Mouse (Mus musculus) left cerebral cortex, adult 2 months (tissue): Measurements from ENCODE around the gene Olfr721-ps1. TPM values are rescaled to one million over a fixed set of nuclear protein-coding genes. Genes with fewer than 3 reads are reported as not detected.

Experiments used
- DNase-seq, 2 experiments: peaks; one replicate each; pipeline ENCODE4 v3.0.0; 2021 to 2022; ENCODE audit warnings: low spot score in 2 of 2, mixed read lengths in 1 of 2; ENCODE audit errors: extremely low spot score in 1 of 2
- H3K27ac ChIP-seq: fragments of 200-600 bp; 2 replicates; pipeline ENCODE4 v1.8.1; 2022
- H3K4me3 ChIP-seq: fragments of 200-600 bp; 2 replicates; pipeline ENCODE4 v1.8.1; 2022
- CTCF ChIP-seq: fragments of 200-600 bp; IDR thresholded peaks from 2 replicates; pipeline ENCODE4 v1.8.1; 2022; ENCODE audit warnings: antibody characterized with exemption, mild to moderate bottlenecking, moderate library complexity
- intact Hi-C: fragments of 180-260 bp; cut with DNase I; formaldehyde crosslinking; loops from one replicate; pipeline ENCODE4 v1.15.1; 2025
- long read RNA-seq, 2 experiments: library from polyadenylated mRNA; stranded (forward); transcript quantifications; one replicate each; pipeline ENCODE4 v2.0.0; 2021; ENCODE audit warnings: borderline mapping rate in 2 of 2
- total RNA-seq, 2 experiments: library from RNA; stranded (reverse); gene quantifications; 2 replicates each; pipeline ENCODE4 v1.2.3; 2021

Gene Olfr721-ps1
- total RNA-seq = not detected
- long read RNA-seq, experiment 1 = 0 reads
- long read RNA-seq, experiment 2 = 0 reads

- intact Hi-C loops = no loop called here
- TF ChIP-seq CTCF = no peak
- H3K4me3 ChIP-seq = no peak within 1 kb of the TSS
- no peak for DNase-seq
- no peak within 1 kb of the TSS for H3K27ac ChIP-seq
These were observed at the start of gene Olfr721-ps1 for GRCm38 (mm10) chr14:14400998-14401397. Gene Olfr721-ps1 (plus strand): TSS chr14:14401298.

- TF ChIP-seq CTCF = no peak
- intact Hi-C loops = no loop called here
- DNase-seq = peak in 1 of 2 experiments; percentile 10
- Histone ChIP-seq H3K4me3 (no peak overlapping the region), H3K27ac (no peak overlapping the region)
These were observed 49.1 kb upstream of the Olfr721-ps1 start for GRCm38 (mm10) chr14:14351721-14352590.

GRCm38 (mm10) chr14:14352606-14353005 is 48.5 kb upstream of the Olfr721-ps1 start:
- intact Hi-C loops = no loop called here
- TF ChIP-seq CTCF = no peak
- Histone ChIP-seq H3K4me3 (no peak overlapping the region), H3K27ac (no peak overlapping the region)
- no peak for DNase-seq

- no peak overlapping the region for H3K27ac ChIP-seq
- intact Hi-C loops = no loop called here
- no peak for TF ChIP-seq CTCF
- H3K4me3 ChIP-seq = no peak overlapping the region
- DNase-seq = no peak
These were observed 47.9 kb upstream of the Olfr721-ps1 start for GRCm38 (mm10) chr14:14353081-14353732.

GRCm38 (mm10) chr14:14353740-14354510 is 47.2 kb upstream of the Olfr721-ps1 start:
- H3K27ac ChIP-seq = no peak overlapping the region
- TF ChIP-seq CTCF = no peak
- no peak overlapping the region for H3K4me3 ChIP-seq
- intact Hi-C loops = no loop called here
- no peak for DNase-seq

GRCm38 (mm10) chr14:14354511-14355359 is 46.4 kb upstream of the Olfr721-ps1 start:
- intact Hi-C loops = no loop called here
- no peak overlapping the region for H3K27ac ChIP-seq
- no peak for TF ChIP-seq CTCF
- DNase-seq = no peak
- H3K4me3 ChIP-seq = no peak overlapping the region

- Histone ChIP-seq H3K27ac (no peak overlapping the region), H3K4me3 (no peak overlapping the region)
- DNase-seq = no peak
- intact Hi-C loops = no loop called here
- TF ChIP-seq CTCF = no peak
These were observed 45.8 kb upstream of the Olfr721-ps1 start for GRCm38 (mm10) chr14:14355360-14355646.

- no peak for TF ChIP-seq CTCF
- intact Hi-C loops = no loop called here
These were observed 5.6 kb upstream of the Olfr721-ps1 start for GRCm38 (mm10) chr14:14395535-14395934.

GRCm38 (mm10) chr14:14436078-14436658 is 35.1 kb downstream of the Olfr721-ps1 start:
- no peak overlapping the region for H3K27ac ChIP-seq
- TF ChIP-seq CTCF = no peak
- H3K4me3 ChIP-seq = no peak overlapping the region
- no peak for DNase-seq
- intact Hi-C loops = no loop called here

More at GRCm38 (mm10) chr14:14395535-14395934, 5.6 kb upstream of the Olfr721-ps1 start:
- H3K4me3 ChIP-seq = no peak overlapping the region
- H3K27ac ChIP-seq = no peak overlapping the region
- no peak for DNase-seq

Other genes starting within 250 kb of the Olfr721-ps1 start
- gene Olfr720, start 214.5 kb upstream of the Olfr721-ps1 start, total RNA-seq = not detected
- gene Olfr31, start 78.5 kb upstream of the Olfr721-ps1 start, total RNA-seq = not detected
- gene Il3ra, start 55.0 kb upstream of the Olfr721-ps1 start, total RNA-seq = 1 to 10 TPM; 4.3 to 5.8 TPM